Mouse (Mus musculus) c-Kit-positive CD71-positive TER-119-positive erythroid progenitor cells, embryonic 14.5 days (primary cell): ENCODE results near the gene Rab6b.

Experiments
- DNase-seq: peaks from one replicate; pipeline ENCODE4 v3.0.0-alpha.2; 2013; ENCODE audit warnings: low spot score

The Rab6b gene

GRCm38 (mm10) chr9:103205786-103206185 lies 94.2 kb downstream of the Rab6b start:
- no peak for DNase-seq

- DNase-seq = peak; percentile 71
These were observed 96.3 kb downstream of the Rab6b start for GRCm38 (mm10) chr9:103207846-103208245.

- no peak for DNase-seq
These were observed 97.3 kb downstream of the Rab6b start for GRCm38 (mm10) chr9:103208802-103209423.

GRCm38 (mm10) chr9:103212654-103213420 lies 101.2 kb downstream of the Rab6b start:
- DNase-seq = no peak

GRCm38 (mm10) chr9:103213631-103214030 lies 102.0 kb downstream of the Rab6b start:
- DNase-seq = no peak

GRCm38 (mm10) chr9:103214281-103214680 lies 102.7 kb downstream of the Rab6b start:
- DNase-seq = no peak

- no peak for DNase-seq
These were observed 113.1 kb downstream of the Rab6b start for GRCm38 (mm10) chr9:103224721-103225120.

- no peak for DNase-seq
These were observed 113.9 kb downstream of the Rab6b start for GRCm38 (mm10) chr9:103225464-103225863.

GRCm38 (mm10) chr9:103226806-103227205 lies 115.2 kb downstream of the Rab6b start:
- DNase-seq = no peak

GRCm38 (mm10) chr9:103227760-103228159 lies 116.2 kb downstream of the Rab6b start:
- no peak for DNase-seq

- DNase-seq = no peak
These were observed 116.9 kb downstream of the Rab6b start for GRCm38 (mm10) chr9:103228370-103229003.

GRCm38 (mm10) chr9:103229037-103229867 lies 117.7 kb downstream of the Rab6b start:
- no peak for DNase-seq

- DNase-seq = no peak
These were observed 118.8 kb downstream of the Rab6b start, which contains the start of the genes Gm20425 and Trf for GRCm38 (mm10) chr9:103230151-103230951. TSS of gene Gm20425 (minus strand) at chr9:103230307. TSS of gene Trf (minus strand) at chr9:103230444.

- DNase-seq = no peak
These were observed 120.8 kb downstream of the Rab6b start for GRCm38 (mm10) chr9:103232232-103233005.

- no peak for DNase-seq
These were observed 121.4 kb downstream of the Rab6b start for GRCm38 (mm10) chr9:103233006-103233395.

- no peak for DNase-seq
These were observed 122.5 kb downstream of the Rab6b start for GRCm38 (mm10) chr9:103234059-103234458.

GRCm38 (mm10) chr9:103234565-103235165 lies 123.1 kb downstream of the Rab6b start:
- no peak for DNase-seq
